Mouse (Mus musculus): ENCODE results near the gene Tex9. TPM values are rescaled to one million over a fixed set of nuclear protein-coding genes. Genes with fewer than 3 reads are reported as not detected.

The Tex9 gene
- polyA plus RNA-seq, 2 experiments: 3.8 to 6.4 TPM

DNA sequence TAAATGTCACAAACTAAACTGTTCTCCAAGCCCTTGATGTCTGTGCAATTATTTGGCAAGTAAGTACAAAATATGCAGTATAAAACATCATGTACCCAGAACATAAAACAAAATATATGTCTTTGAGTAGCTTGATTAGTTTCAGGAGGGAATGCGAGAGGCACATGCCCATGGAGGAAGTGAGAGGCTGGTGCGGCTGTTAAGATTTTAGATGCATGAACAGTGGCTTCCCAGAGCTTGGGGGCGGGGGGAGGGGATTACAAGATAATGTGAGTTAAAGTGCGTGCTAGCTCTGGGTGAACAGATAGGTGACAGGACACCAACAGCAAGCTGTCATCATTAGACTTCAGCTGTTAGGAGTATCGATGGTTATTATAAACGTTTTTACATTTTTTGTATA is 40.9 kb downstream of the Tex9 start:
- Histone ChIP-seq H3K4me2 (ENCODE audit: low read depth) (no peak overlapping the region), H3K4me1 (replicated peaks; ENCODE audit: control insufficient read depth in 2 of 2, insufficient read depth in 2 of 2, low read length in 1 of 2) (peaks cover 9 to 25% of the 10 kb centered on the region in 2 experiments), H3K4me3 (ENCODE audit: insufficient read depth in 1 of 2, low read depth in 2 of 2, low read length in 2 of 2) (no peak overlapping the region), H3K27me3 (ENCODE audit: control insufficient read depth, insufficient read depth, low read length) (no peaks in the 10 kb centered on the region), H3K9me3 (ENCODE audit: control insufficient read depth, low read length) (no peaks in the 10 kb centered on the region), H3K9ac (replicated peaks) (no peak overlapping the region), H3K27ac (no peak overlapping the region), H3K36me3 (replicated peaks; ENCODE audit: control insufficient read depth, insufficient read depth, low read depth) (peaks cover 99% of the 10 kb centered on the region)
- TF ChIP-seq EP300 (IDR thresholded peaks at IDR 0.05; ENCODE audit: low read depth) (peak; percentile 28; the same call in 1 of the 2 replicates), CTCF (IDR thresholded peaks at IDR 0.05; ENCODE audit: low read depth) (no peak)
- WGBS (ENCODE audit: insufficient replicate concordance): 16% methylated on average over 6 of the region's 6 CpGs
- no peak for DNase-seq (ENCODE audit: low read depth in 3 of 3, low spot score in 3 of 3)
- ATAC-seq (ENCODE audit: insufficient read depth): peak; percentile 34; the same call in 1 of the 2 replicates

DNA sequence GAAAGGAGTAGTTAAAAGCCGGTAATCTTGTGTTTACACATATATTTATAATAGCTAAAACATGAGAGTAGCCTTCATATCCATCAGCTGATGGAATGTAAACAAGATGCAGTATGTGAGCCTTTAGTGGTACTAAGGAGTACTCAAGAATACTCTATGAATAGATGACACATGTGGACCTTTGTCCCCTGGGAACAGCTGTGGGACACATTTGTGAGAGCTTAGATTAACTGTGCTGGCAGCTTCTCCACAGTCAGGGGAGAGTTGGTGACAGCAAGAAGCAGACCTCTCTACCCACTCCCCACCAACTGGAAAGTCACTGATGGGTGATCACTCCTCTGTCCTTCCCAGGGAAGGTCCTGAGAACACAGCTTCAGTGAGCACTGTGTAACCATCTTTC is 41.6 kb downstream of the Tex9 start:
- peaks cover 99% of the 10 kb centered on the region for H3K36me3 ChIP-seq (replicated peaks; ENCODE audit: control insufficient read depth, insufficient read depth, low read depth)

DNA sequence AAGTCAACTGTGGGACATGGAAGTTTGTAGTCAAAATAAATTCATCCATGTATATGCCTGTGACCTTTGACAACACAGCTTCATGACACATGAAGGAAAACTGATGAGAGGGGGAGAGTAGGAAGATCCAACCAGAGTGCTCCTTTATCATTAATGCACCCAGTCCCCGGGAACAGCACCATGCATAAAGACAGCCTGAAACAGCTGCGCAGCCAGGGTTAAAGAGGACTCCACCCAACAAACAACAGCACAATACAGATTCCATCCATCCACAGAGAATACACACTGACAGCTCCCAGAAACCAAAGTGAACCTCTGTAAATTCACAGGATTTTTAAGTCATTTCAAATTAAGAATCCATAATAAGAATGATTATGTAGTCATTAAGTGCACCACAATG is 42.2 kb downstream of the Tex9 start:
- Histone ChIP-seq H3K4me1 (replicated peaks; ENCODE audit: control insufficient read depth in 2 of 2, insufficient read depth in 2 of 2, low read length in 1 of 2) (peaks cover 9 to 25% of the 10 kb centered on the region in 2 experiments), H3K4me3 (ENCODE audit: insufficient read depth in 1 of 2, low read depth in 2 of 2, low read length in 2 of 2) (peak overlapping the region; percentile 44 to 56), H3K4me2 (ENCODE audit: low read depth) (peak overlapping the region; percentile 70), H3K9me3 (ENCODE audit: control insufficient read depth, low read length) (no peaks in the 10 kb centered on the region), H3K9ac (replicated peaks) (no peak overlapping the region), H3K36me3 (replicated peaks; ENCODE audit: control insufficient read depth, insufficient read depth, low read depth) (peaks cover 98% of the 10 kb centered on the region), H3K27ac (no peak overlapping the region), H3K27me3 (ENCODE audit: control insufficient read depth, insufficient read depth, low read length) (no peaks in the 10 kb centered on the region)
- ATAC-seq (ENCODE audit: insufficient read depth) (no peak), DNase-seq (ENCODE audit: low read depth in 3 of 3, low spot score in 3 of 3) (no peak)
- no peak for TF ChIP-seq EP300 (IDR thresholded peaks at IDR 0.05; ENCODE audit: low read depth)
- TF ChIP-seq CTCF (IDR thresholded peaks at IDR 0.05; ENCODE audit: low read depth): no peak
- 51% methylated on average over 2 of the region's 2 CpGs for WGBS (ENCODE audit: insufficient replicate concordance)

More for the DNA sequence above, 41.6 kb downstream of the Tex9 start:
- Histone ChIP-seq H3K9me3 (ENCODE audit: control insufficient read depth, low read length) (no peaks in the 10 kb centered on the region), H3K9ac (replicated peaks) (no peak overlapping the region), H3K4me2 (ENCODE audit: low read depth) (no peak overlapping the region), H3K4me3 (ENCODE audit: insufficient read depth in 1 of 2, low read depth in 2 of 2, low read length in 2 of 2) (no peak overlapping the region), H3K27me3 (ENCODE audit: control insufficient read depth, insufficient read depth, low read length) (no peaks in the 10 kb centered on the region), H3K27ac (no peak overlapping the region), H3K4me1 (replicated peaks; ENCODE audit: control insufficient read depth in 2 of 2, insufficient read depth in 2 of 2, low read length in 1 of 2) (peaks cover 9 to 25% of the 10 kb centered on the region in 2 experiments)
- TF ChIP-seq EP300 (IDR thresholded peaks at IDR 0.05; ENCODE audit: low read depth): no peak
- TF ChIP-seq CTCF (IDR thresholded peaks at IDR 0.05; ENCODE audit: low read depth): no peak
- ATAC-seq (ENCODE audit: insufficient read depth) (no peak), DNase-seq (ENCODE audit: low read depth in 3 of 3, low spot score in 3 of 3) (no peak)
- 82% methylated on average over 1 of the region's 1 CpGs for WGBS (ENCODE audit: insufficient replicate concordance)

DNA sequence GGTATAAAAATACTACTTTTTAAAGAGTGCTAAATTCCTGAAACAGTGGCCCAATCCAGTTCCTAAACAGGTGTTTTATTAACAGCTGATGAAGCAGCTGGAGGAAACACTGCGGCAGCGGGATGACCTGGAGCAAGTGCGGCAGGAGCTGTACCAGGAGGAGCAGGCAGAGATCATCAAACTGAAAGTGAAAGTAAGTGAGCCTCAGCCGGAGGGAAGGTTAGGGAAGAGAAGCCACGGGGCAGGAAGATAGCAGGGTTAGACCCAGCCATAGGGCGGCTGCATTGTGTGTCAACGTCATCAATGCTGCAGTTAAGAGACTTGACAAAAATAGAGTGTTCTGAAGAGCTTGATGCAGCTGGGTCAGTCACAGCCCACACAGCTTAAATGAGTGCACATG is 42.6 kb downstream of the Tex9 start:
- no peaks in the 10 kb centered on the region for H3K27me3 ChIP-seq (ENCODE audit: control insufficient read depth, insufficient read depth, low read length)
- peak; percentile 53; the same call in 1 of the 2 replicates for ATAC-seq (ENCODE audit: insufficient read depth)
- 36% methylated on average over 7 of the region's 7 CpGs for WGBS (ENCODE audit: insufficient replicate concordance)
- H3K27ac ChIP-seq: peak overlapping the region; percentile 15; the same call in 1 of the 2 replicates
- peaks cover 9 to 25% of the 10 kb centered on the region in 2 experiments for H3K4me1 ChIP-seq (replicated peaks; ENCODE audit: control insufficient read depth in 2 of 2, insufficient read depth in 2 of 2, low read length in 1 of 2)
- no peaks in the 10 kb centered on the region for H3K9me3 ChIP-seq (ENCODE audit: control insufficient read depth, low read length)
- H3K9ac ChIP-seq (replicated peaks): peak overlapping the region; percentile 13
- DNase-seq (ENCODE audit: low read depth in 3 of 3, low spot score in 3 of 3): no peak
- H3K36me3 ChIP-seq (replicated peaks; ENCODE audit: control insufficient read depth, insufficient read depth, low read depth): peaks cover 98% of the 10 kb centered on the region
- peak overlapping the region; percentile 44 to 56 for H3K4me3 ChIP-seq (ENCODE audit: insufficient read depth in 1 of 2, low read depth in 2 of 2, low read length in 2 of 2)
- TF ChIP-seq CTCF (IDR thresholded peaks at IDR 0.05; ENCODE audit: low read depth) (no peak), EP300 (IDR thresholded peaks at IDR 0.05; ENCODE audit: low read depth) (no peak)
- peak overlapping the region; percentile 70 for H3K4me2 ChIP-seq (ENCODE audit: low read depth)

DNA sequence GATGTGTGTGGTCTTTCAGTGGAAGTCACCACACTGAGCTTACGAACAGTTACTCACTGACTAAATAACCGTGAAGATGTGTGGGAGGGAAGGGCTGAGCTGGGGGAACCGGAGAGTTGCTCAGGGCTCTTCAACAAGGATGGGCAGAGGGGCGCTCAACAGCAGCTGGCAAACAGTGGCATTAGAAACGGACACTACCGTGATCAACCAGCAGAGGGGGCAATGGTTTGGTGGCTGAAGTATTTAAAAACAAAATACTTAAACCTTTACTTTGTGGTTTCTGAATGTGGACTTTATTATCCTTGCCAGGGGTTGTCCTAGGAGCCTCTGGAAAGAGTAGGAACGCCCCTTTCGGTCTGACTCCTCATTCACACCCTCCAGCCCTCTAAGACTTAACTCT is 44.0 kb downstream of the Tex9 start:
- no peak for ATAC-seq (ENCODE audit: insufficient read depth)

More for the DNA sequence above, 44.0 kb downstream of the Tex9 start:
- Histone ChIP-seq H3K9me3 (ENCODE audit: control insufficient read depth, low read length) (no peaks in the 10 kb centered on the region), H3K9ac (replicated peaks) (no peak overlapping the region), H3K4me2 (ENCODE audit: low read depth) (no peak overlapping the region), H3K27ac (no peak overlapping the region), H3K27me3 (ENCODE audit: control insufficient read depth, insufficient read depth, low read length) (no peaks in the 10 kb centered on the region), H3K36me3 (replicated peaks; ENCODE audit: control insufficient read depth, insufficient read depth, low read depth) (peaks cover 96% of the 10 kb centered on the region), H3K4me1 (replicated peaks; ENCODE audit: control insufficient read depth in 2 of 2, insufficient read depth in 2 of 2, low read length in 1 of 2) (peaks cover 9 to 28% of the 10 kb centered on the region in 2 experiments), H3K4me3 (ENCODE audit: insufficient read depth in 1 of 2, low read depth in 2 of 2, low read length in 2 of 2) (no peak overlapping the region)
- no peak for DNase-seq (ENCODE audit: low read depth in 3 of 3, low spot score in 3 of 3)
- 52% methylated on average over 8 of the region's 8 CpGs for WGBS (ENCODE audit: insufficient replicate concordance)
- TF ChIP-seq EP300 (IDR thresholded peaks at IDR 0.05; ENCODE audit: low read depth) (no peak), CTCF (IDR thresholded peaks at IDR 0.05; ENCODE audit: low read depth) (peak; percentile 79)
